Mouse (Mus musculus): Measurements from ENCODE around the gene Ccdc124.

Ccdc124 gene

GRCm38 (mm10) chr8:70873364-70873985, at the start of gene Ccdc124:
Gene Ccdc124 (minus strand): TSS chr8:70873935.
- DNase-seq (ENCODE audit: extremely low read depth, insufficient read length, low spot score) = peak; percentile 91

GRCm38 (mm10) chr8:70920049-70920922, 46.6 kb upstream of the Ccdc124 start:
- no peak for DNase-seq (ENCODE audit: extremely low read depth, insufficient read length, low spot score)

DNA sequence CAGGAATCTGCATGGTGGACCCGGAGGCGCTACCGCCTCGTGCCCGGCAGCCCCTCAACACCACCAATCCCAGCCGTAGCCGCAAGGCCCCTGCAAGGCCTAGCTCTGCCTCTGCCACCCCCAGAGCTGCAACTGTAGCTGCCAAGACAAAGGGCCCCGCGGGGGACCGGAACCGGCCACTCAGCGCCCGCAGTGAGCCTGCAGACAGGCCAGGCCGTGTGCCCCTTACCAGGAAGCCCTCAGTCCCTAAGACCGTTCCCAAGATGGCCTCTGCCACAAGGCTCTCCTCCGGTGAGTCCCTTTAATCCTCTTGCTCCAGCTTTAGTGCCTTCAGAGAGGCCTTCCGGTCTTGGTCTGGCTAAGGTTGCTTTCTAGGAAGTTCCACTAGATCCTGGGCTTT, 41.0 kb upstream of the Ccdc124 start:
- DNase-seq (ENCODE audit: extremely low read depth, insufficient read length, low spot score) = no peak

- no peak for DNase-seq (ENCODE audit: extremely low read depth, insufficient read length, low spot score)
Observed at GRCm38 (mm10) chr8:70913523-70913922, 39.8 kb upstream of the Ccdc124 start.

- no peak for DNase-seq (ENCODE audit: extremely low read depth, insufficient read length, low spot score)
Observed at GRCm38 (mm10) chr8:70912955-70913354, 39.2 kb upstream of the Ccdc124 start.

GRCm38 (mm10) chr8:70911596-70911995, 37.9 kb upstream of the Ccdc124 start:
- DNase-seq (ENCODE audit: extremely low read depth, insufficient read length, low spot score) = no peak

- DNase-seq (ENCODE audit: extremely low read depth, insufficient read length, low spot score) = no peak
Observed at GRCm38 (mm10) chr8:70907518-70907917, 33.8 kb upstream of the Ccdc124 start.

DNA sequence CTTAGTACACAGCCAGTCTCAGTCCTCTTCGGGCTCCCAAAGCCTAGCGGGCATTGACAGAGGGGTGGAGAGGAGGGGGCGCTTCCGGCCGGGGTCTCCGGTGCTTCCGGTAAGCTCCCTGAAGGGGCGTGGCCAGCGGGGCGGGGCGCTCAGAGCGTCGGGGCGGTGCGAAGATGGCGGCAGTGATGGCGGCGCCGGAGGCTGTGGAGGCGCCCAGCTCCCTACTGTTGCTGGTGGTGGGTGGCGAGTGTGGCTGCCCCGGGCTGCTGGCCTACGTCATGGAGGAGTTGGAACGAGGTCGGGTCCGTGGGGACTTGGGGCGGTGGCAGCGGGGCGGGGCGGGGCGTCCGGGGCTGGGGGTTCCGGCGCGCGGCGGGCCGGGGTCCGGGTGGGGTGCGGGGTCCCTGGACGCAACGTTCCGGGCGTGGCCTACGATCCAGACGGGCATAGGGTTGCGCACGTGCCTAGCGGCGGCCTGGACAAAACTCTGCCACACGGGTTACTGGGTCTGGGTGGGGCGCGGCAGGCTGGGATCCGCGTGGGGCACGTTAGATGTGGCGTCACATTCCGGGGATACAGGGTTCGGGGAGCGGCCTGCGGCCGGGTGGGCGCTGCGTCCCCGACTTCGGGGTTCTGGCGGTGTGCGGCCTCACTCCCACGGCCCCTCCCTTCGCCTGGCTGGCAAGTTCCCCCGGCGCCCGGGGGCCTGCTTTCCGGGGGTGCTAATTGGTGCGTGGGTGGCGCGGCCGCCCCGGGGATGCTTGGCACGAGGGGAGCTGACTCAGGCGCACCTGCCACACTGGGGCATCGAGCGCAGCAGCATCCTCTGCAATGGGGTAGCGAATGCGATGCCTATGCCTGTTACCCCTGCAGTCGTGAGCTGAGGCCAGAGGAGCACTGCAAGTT, 32.3 kb upstream of the Ccdc124 start, which contains the start of gene Map1s:
Gene Map1s (plus strand): TSS at position 102 of the 906 bp plus-strand sequence.
- DNase-seq (ENCODE audit: extremely low read depth, insufficient read length, low spot score) = peak; percentile 82

GRCm38 (mm10) chr8:70905463-70905830, 31.7 kb upstream of the Ccdc124 start:
- DNase-seq (ENCODE audit: extremely low read depth, insufficient read length, low spot score) = no peak

- DNase-seq (ENCODE audit: extremely low read depth, insufficient read length, low spot score) = no peak
Observed at GRCm38 (mm10) chr8:70904532-70904931, 30.8 kb upstream of the Ccdc124 start.

GRCm38 (mm10) chr8:70903582-70903981, 29.8 kb upstream of the Ccdc124 start:
- peak; percentile 69 for DNase-seq (ENCODE audit: extremely low read depth, insufficient read length, low spot score)

- peak; percentile 71 for DNase-seq (ENCODE audit: extremely low read depth, insufficient read length, low spot score)
Observed at GRCm38 (mm10) chr8:70903112-70903511, 29.4 kb upstream of the Ccdc124 start.

- DNase-seq (ENCODE audit: extremely low read depth, insufficient read length, low spot score) = no peak
Observed at GRCm38 (mm10) chr8:70902211-70902610, 28.5 kb upstream of the Ccdc124 start.

- DNase-seq (ENCODE audit: extremely low read depth, insufficient read length, low spot score) = no peak
Observed at GRCm38 (mm10) chr8:70900872-70901387, 27.2 kb upstream of the Ccdc124 start.

DNA sequence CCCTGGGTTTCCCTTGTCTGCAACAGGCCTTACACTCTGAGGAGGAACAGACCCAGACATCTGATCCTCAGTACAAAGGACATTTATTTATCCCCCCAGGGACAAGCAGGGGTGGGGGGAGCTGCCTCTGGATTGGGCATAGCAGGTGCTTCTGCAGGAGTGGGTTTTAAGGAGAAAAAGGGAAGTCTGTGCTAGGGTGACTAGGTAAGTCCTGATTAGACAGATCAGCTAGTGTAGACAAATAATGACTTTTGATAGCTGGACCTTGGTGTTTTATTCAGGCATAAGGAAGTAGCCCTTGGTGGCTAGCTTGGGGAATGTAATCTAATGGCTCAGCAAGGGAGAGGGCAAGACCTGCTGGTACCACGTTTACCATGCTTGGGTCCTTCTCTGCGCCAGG, 25.5 kb upstream of the Ccdc124 start:
- no peak for DNase-seq (ENCODE audit: extremely low read depth, insufficient read length, low spot score)

GRCm38 (mm10) chr8:70898661-70899198, 25.0 kb upstream of the Ccdc124 start:
- DNase-seq (ENCODE audit: extremely low read depth, insufficient read length, low spot score) = no peak

DNA sequence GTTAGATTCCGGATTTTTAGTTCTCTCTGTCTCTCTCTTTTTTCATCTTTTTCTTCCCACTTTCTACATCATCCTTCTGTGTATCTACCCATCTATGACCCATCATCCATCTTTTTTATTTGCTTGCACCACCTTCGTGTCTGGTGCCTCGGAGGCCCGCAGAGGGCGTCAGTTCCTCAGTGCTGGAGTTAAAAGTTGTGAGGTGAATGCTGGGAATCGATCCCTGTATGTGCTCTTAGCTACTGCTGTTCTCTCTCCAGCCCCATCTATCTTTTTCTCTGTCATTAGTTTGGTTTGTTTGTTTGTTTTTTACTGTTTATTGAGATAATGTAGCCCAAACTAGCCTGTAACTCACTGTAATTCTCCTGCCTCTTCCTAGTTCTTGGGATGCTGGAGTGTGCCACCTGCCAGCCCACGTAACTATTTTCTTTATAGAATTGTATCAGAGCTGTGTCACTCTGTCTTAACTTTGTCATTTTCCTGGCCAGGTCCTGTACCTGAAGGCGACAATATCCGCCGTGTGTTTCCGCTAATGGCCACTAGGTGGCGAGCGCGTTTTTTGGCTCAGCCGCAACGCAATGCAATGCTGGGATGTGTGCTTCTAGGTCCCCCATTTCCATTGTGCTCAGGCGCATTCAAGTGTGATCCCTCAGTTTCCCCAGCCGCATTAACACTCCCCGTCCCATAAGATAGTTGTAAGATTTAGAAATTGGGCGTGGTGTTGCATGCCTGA, 24.1 kb upstream of the Ccdc124 start:
- DNase-seq (ENCODE audit: extremely low read depth, insufficient read length, low spot score) = no peak

DNA sequence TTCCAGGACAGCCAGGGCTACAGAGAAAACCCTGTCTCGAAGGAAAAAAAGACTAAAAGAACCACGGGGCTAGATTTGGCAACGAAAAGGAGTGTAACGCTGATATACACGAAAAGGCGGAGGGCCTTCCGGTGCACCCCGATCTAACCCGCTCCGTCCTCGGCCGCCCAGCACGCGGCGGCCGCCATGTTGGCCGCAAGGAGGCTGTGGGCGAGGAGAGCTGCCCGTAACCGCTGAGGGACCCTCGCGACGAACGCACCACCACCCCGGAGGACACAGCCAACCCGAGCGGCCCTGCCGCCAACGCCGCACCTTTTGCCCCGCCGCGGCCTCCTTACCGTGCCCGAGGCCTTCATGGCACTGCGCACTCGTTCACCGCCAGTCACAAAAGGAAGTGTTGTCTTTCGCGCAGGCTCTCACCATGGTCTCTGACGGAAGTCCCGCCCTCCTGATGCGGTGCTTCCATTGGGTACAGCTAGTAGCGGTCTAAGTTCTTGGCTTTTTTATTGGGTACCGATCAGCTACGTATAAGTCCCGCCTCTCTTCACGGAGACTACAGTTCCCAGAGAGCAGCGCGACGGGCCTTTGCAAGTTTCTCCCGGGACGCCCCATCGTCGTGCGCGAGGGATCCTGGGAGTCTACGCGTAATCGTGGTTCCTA, 23.4 kb upstream of the Ccdc124 start, which contains the start of gene Rpl18a:
Gene Rpl18a (minus strand): TSS at position 392 of the 660 bp plus-strand sequence.
- DNase-seq (ENCODE audit: extremely low read depth, insufficient read length, low spot score) = peak; percentile 88
